Mouse (Mus musculus) liver, embryonic 15.5 days (tissue): ENCODE measurements around the gene Nup210. TPM values are rescaled to one million over a fixed set of nuclear protein-coding genes. Genes with fewer than 3 reads are reported as not detected.

Source experiments
- ATAC-seq: fragments of 200-750 bp; cut with Nextera tagmentation; 2 replicates; pipeline ENCODE4 v1.8.0; 2017; ENCODE audit warnings: moderate number of reproducible peaks, mild to moderate bottlenecking, moderate library complexity; ENCODE audit not compliant: insufficient read depth
- H3K27ac ChIP-seq: fragments of 300-500 bp; sonication (generic); replicated peaks from 2 replicates; pipeline ENCODE4 v1.5.1; 2015; ENCODE audit warnings: mild to moderate bottlenecking, inconsistent platforms
- H3K27me3 ChIP-seq: fragments of 300-500 bp; sonication (generic); 2 replicates; pipeline ENCODE4 v1.6.1; 2015; ENCODE audit warnings: mild to moderate bottlenecking, inconsistent platforms
- H3K36me3 ChIP-seq: fragments of 300-500 bp; sonication (generic); replicated peaks from 2 replicates; pipeline ENCODE4 v1.6.1; 2015; ENCODE audit warnings: moderate library complexity, mild to moderate bottlenecking, inconsistent platforms
- H3K4me1 ChIP-seq: fragments of 300-500 bp; sonication (generic); replicated peaks from 2 replicates; pipeline ENCODE4 v1.6.1; 2015; ENCODE audit warnings: inconsistent platforms
- H3K4me2 ChIP-seq: fragments of 300-500 bp; sonication (generic); 2 replicates; pipeline ENCODE4 v1.6.1; 2015; ENCODE audit warnings: moderate library complexity, mild to moderate bottlenecking, inconsistent platforms
- H3K4me3 ChIP-seq: fragments of 300-500 bp; sonication (generic); replicated peaks from 2 replicates; pipeline ENCODE4 v1.5.1; 2015; ENCODE audit warnings: mild to moderate bottlenecking, inconsistent platforms
- H3K9ac ChIP-seq: fragments of 300-500 bp; sonication (generic); 2 replicates; pipeline ENCODE4 v1.6.1; 2015; ENCODE audit warnings: moderate library complexity, mild to moderate bottlenecking, inconsistent platforms
- H3K9me3 ChIP-seq: fragments of 300-500 bp; sonication (generic); replicated peaks from 2 replicates; pipeline ENCODE4 v1.6.1; 2016; ENCODE audit warnings: inconsistent platforms
- WGBS: fragments of 180-500 bp; shearing (Covaris S2); methylation state at CpG from one replicate; pipeline ENCODE4 v1.1.7; 2015; ENCODE audit warnings: mixed read lengths; ENCODE audit not compliant: insufficient replicate concordance; 5-methylcytosine and 5-hydroxymethylcytosine counted together
- polyA plus RNA-seq: library from polyadenylated mRNA; unstranded; fragments of >200 nt; fragmentation: Nextera tagmentation; extraction: Ambion mirVana; gene quantifications from 2 replicates; pipeline ENCODE4 v1.2.1, GENCODE M21; 2015

Nup210 gene
- 32.0 and 37.1 TPM in 2 replicates for polyA plus RNA-seq

- Histone ChIP-seq H3K9me3 (no peaks in the 10 kb centered on the region), H3K9ac (peak within 1 kb of the TSS; percentile 97), H3K4me2 (peak within 1 kb of the TSS; percentile 99), H3K36me3 (peaks cover 17% of the 10 kb centered on the region), H3K27me3 (peaks cover 5% of the 10 kb centered on the region; the same call in 1 of the 2 replicates), H3K4me3 (peak within 1 kb of the TSS; percentile 99), H3K4me1 (peaks cover 74% of the 10 kb centered on the region), H3K27ac (peak within 1 kb of the TSS; percentile 95)
- ATAC-seq, result peak; percentile 89
- under 1% methylated on average over 92 of the region's 93 CpGs for WGBS
Observed at GRCm38 (mm10) chr6:91116244-91117145, at the start of gene Nup210. Nup210 (minus strand) TSS chr6:91116829.

GRCm38 (mm10) chr6:91165210-91165609 is 48.6 kb upstream of the Nup210 start:
- 30% methylated on average over 3 of the region's 3 CpGs for WGBS
- H3K4me2 ChIP-seq, result no peak overlapping the region
- ATAC-seq, result no peak
- peak overlapping the region; percentile 98 for H3K27ac ChIP-seq
- H3K27me3 ChIP-seq, result no peaks in the 10 kb centered on the region
- H3K9me3 ChIP-seq, result no peaks in the 10 kb centered on the region
- H3K9ac ChIP-seq, result peak overlapping the region; percentile 46; the same call in 1 of the 2 replicates
- no peak overlapping the region for H3K4me3 ChIP-seq
- 0 out of 2 replicates have a peak, but pooled peaks cover 22% of the 10 kb centered on the region for H3K36me3 ChIP-seq
- H3K4me1 ChIP-seq, result peaks cover 69% of the 10 kb centered on the region

- WGBS, result 77% methylated on average over 2 of the region's 2 CpGs
- 0 out of 2 replicates have a peak, but pooled peaks cover 19% of the 10 kb centered on the region for H3K36me3 ChIP-seq
- H3K27ac ChIP-seq, result peak overlapping the region; percentile 98
- H3K9me3 ChIP-seq, result no peaks in the 10 kb centered on the region
- H3K27me3 ChIP-seq, result no peaks in the 10 kb centered on the region
- peaks cover 75% of the 10 kb centered on the region for H3K4me1 ChIP-seq
- no peak overlapping the region for H3K4me2 ChIP-seq
- H3K9ac ChIP-seq, result peak overlapping the region; percentile 46
- ATAC-seq, result no peak
- no peak overlapping the region for H3K4me3 ChIP-seq
Observed at GRCm38 (mm10) chr6:91164584-91164983, 48.0 kb upstream of the Nup210 start.

GRCm38 (mm10) chr6:91163195-91163911 is 46.7 kb upstream of the Nup210 start:
- Histone ChIP-seq H3K27ac (peak overlapping the region; percentile 98), H3K4me1 (peaks cover 87% of the 10 kb centered on the region), H3K9ac (peak overlapping the region; percentile 56), H3K4me2 (peak overlapping the region; percentile 68), H3K4me3 (peak overlapping the region; percentile 26), H3K36me3 (0 out of 2 replicates have a peak, but pooled peaks cover 11% of the 10 kb centered on the region), H3K9me3 (no peaks in the 10 kb centered on the region), H3K27me3 (no peaks in the 10 kb centered on the region)
- WGBS, result 13% methylated on average over 5 of the region's 5 CpGs
- peak; percentile 94 for ATAC-seq

DNA sequence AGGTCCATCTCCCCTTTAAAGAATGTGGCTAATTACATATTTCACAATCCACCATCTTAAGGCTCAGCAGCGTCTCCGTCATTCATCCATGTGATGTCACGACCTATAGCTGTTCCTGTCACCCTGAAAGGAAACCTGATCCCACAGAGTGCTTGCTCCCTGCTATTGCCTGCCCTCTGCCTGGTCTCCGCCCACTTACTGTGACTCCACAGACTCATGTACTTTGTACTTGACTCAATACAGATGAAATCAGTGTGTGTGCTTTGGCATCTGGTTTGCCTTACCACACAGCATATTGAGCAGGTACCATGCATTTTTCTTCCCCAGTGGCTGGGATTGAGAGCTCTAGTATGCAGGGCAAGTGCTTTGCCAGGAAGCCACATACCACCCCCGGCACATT is 45.7 kb upstream of the Nup210 start:
- no peaks in the 10 kb centered on the region for H3K9me3 ChIP-seq
- no peak for ATAC-seq
- H3K9ac ChIP-seq, result peak overlapping the region; percentile 56
- peak overlapping the region; percentile 98 for H3K27ac ChIP-seq
- H3K36me3 ChIP-seq, result 0 out of 2 replicates have a peak, but pooled peaks cover 15% of the 10 kb centered on the region
- 81% methylated on average over 5 of the region's 5 CpGs for WGBS
- H3K4me1 ChIP-seq, result peaks cover 94% of the 10 kb centered on the region
- H3K4me2 ChIP-seq, result peak overlapping the region; percentile 68
- no peak overlapping the region for H3K4me3 ChIP-seq
- H3K27me3 ChIP-seq, result no peaks in the 10 kb centered on the region

GRCm38 (mm10) chr6:91161506-91162235 is 45.0 kb upstream of the Nup210 start:
- no peak overlapping the region for H3K4me3 ChIP-seq
- no peaks in the 10 kb centered on the region for H3K27me3 ChIP-seq
- peak overlapping the region; percentile 98 for H3K27ac ChIP-seq
- peak overlapping the region; percentile 68; the same call in 1 of the 2 replicates for H3K4me2 ChIP-seq
- 0 out of 2 replicates have a peak, but pooled peaks cover 15% of the 10 kb centered on the region for H3K36me3 ChIP-seq
- peaks cover 98% of the 10 kb centered on the region for H3K4me1 ChIP-seq
- 72% methylated on average over 6 of the region's 6 CpGs for WGBS
- H3K9me3 ChIP-seq, result no peaks in the 10 kb centered on the region
- H3K9ac ChIP-seq, result peak overlapping the region; percentile 25; the same call in 1 of the 2 replicates
- no peak for ATAC-seq

- 0 out of 2 replicates have a peak, but pooled peaks cover 9% of the 10 kb centered on the region for H3K36me3 ChIP-seq
- H3K4me2 ChIP-seq, result no peak overlapping the region
- peaks cover 98% of the 10 kb centered on the region for H3K4me1 ChIP-seq
- no peaks in the 10 kb centered on the region for H3K27me3 ChIP-seq
- ATAC-seq, result no peak
- no peak overlapping the region for H3K9ac ChIP-seq
- no peak overlapping the region for H3K4me3 ChIP-seq
- H3K27ac ChIP-seq, result peak overlapping the region; percentile 98
- 56% methylated on average over 2 of the region's 2 CpGs for WGBS
- H3K9me3 ChIP-seq, result no peaks in the 10 kb centered on the region
Observed at GRCm38 (mm10) chr6:91160976-91161375, 44.3 kb upstream of the Nup210 start.

DNA sequence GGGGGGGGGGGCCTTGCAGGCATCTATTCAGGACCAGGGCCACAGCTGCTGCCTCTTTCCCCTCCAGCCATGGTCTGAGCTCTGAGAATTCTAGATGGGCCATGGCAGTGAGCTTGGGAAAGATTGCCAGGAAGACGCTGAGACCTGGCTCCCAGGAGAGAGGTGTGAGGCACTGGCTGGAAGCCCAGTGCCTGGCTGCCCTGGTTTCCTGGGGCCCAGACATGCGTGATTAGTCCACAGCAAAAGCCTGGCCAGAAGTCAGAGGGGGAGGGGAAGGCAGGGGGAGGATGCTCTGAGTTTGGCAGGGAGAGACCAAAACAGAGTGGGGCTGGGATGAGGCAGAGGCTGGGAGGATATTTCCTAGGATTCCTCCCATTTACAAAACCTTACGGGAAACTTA is 43.8 kb upstream of the Nup210 start:
- peak overlapping the region; percentile 91 for H3K4me2 ChIP-seq
- peak overlapping the region; percentile 98 for H3K27ac ChIP-seq
- no peaks in the 10 kb centered on the region for H3K9me3 ChIP-seq
- peaks cover 98% of the 10 kb centered on the region for H3K4me1 ChIP-seq
- 70% methylated on average over 3 of the region's 3 CpGs for WGBS
- no peak for ATAC-seq
- no peaks in the 10 kb centered on the region for H3K27me3 ChIP-seq
- peak overlapping the region; percentile 45 for H3K9ac ChIP-seq
- no peak overlapping the region for H3K4me3 ChIP-seq
- H3K36me3 ChIP-seq, result 0 out of 2 replicates have a peak, but pooled peaks cover 5% of the 10 kb centered on the region

DNA sequence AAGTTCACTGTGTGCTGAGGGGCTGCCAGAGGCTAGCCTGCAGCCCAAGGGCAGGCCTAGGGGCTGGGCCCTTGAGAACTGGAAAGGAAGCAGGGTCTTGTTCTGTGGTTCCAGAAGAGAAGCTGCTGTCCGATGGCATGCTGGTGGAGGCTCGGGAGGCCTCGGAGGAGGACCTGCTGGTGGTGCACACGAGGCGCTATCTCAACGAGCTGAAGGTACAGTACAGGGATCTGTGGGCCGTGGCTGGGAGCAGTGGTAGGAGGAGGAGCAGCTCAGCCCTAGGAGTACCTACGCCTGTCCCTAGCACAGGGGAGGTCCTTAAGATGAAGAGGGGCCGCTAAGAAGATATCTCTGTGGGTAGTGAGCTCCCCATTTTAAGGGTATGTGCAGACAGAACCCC is 42.4 kb upstream of the Nup210 start:
- Histone ChIP-seq H3K4me3 (peak overlapping the region; percentile 70), H3K9me3 (no peaks in the 10 kb centered on the region), H3K9ac (peak overlapping the region; percentile 68), H3K27ac (peak overlapping the region; percentile 98), H3K4me2 (peak overlapping the region; percentile 91), H3K36me3 (0 out of 2 replicates have a peak, but pooled peaks cover 5% of the 10 kb centered on the region), H3K27me3 (peaks cover under 1% of the 10 kb centered on the region; the same call in 1 of the 2 replicates), H3K4me1 (peaks cover 98% of the 10 kb centered on the region)
- ATAC-seq, result peak; percentile 8; the same call in 1 of the 2 replicates
- WGBS, result 51% methylated on average over 9 of the region's 9 CpGs

- H3K27ac ChIP-seq, result peak overlapping the region; percentile 98
- no peaks in the 10 kb centered on the region for H3K9me3 ChIP-seq
- peak overlapping the region; percentile 76 for H3K9ac ChIP-seq
- H3K4me3 ChIP-seq, result peak overlapping the region; percentile 70
- ATAC-seq, result no peak
- peak overlapping the region; percentile 91 for H3K4me2 ChIP-seq
- peaks cover 97% of the 10 kb centered on the region for H3K4me1 ChIP-seq
- 0 out of 2 replicates have a peak, but pooled peaks cover 5% of the 10 kb centered on the region for H3K36me3 ChIP-seq
- peaks cover 17% of the 10 kb centered on the region for H3K27me3 ChIP-seq
- 57% methylated on average over 6 of the region's 6 CpGs for WGBS
Observed at GRCm38 (mm10) chr6:91157237-91157570, 40.6 kb upstream of the Nup210 start.
